Mouse (Mus musculus): Measurements from ENCODE around the gene Ms4a10.

DNA sequence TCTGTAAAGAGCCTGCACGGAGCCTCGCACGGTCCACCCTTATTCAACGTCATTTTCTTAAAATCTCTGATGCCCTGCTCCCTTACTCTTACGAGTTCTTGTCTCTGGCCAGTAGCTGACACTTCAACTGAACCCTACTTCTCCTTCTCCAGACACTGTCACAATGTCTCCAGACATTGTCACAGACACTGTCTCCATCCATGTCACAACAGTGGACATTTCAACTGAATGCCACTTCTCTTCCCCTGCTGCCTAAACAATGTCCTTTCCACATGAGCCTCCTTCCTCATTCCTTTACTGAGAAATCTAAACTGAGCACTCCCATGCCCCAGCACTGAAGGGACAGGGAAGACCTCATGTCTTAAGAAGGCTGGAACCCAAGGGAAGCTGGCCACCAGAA, 27.3 kb downstream of the Ms4a10 start:
- TF ChIP-seq CTCF (IDR thresholded peaks at IDR 0.05) (no peak), EP300 (IDR thresholded peaks at IDR 0.05) (no peak)
